Mouse (Mus musculus): ENCODE data around the gene Bbs9. TPM values are rescaled to one million over a fixed set of nuclear protein-coding genes. Genes with fewer than 3 reads are reported as not detected.

Gene Bbs9
- polyA plus RNA-seq (2014; fragmentation: Illumina TruSeq; extraction: RNeasy Lipid Tissue Mini Kit (QIAGEN cat#74804); ENCODE audit: low replicate concordance) = 11.1 TPM

GRCm38 (mm10) chr9:22475424-22475868 lies at the start of gene Bbs9:
Bbs9 (plus strand) TSS chr9:22475715.

GRCm38 (mm10) chr9:22453990-22454389 lies 21.5 kb upstream of the Bbs9 start, which contains the start of gene Gm17545:
Gm17545 (plus strand) TSS chr9:22454290.

GRCm38 (mm10) chr9:22469643-22470042 lies 5.9 kb upstream of the Bbs9 start, which contains the start of gene Rp9:
Rp9 (minus strand) TSS chr9:22469743.

Other genes with a start within 250 kb of the Bbs9 start
- gene Zfp599, start 215.8 kb upstream of the Bbs9 start, polyA plus RNA-seq (2014; fragmentation: Illumina TruSeq; extraction: RNeasy Lipid Tissue Mini Kit (QIAGEN cat#74804); ENCODE audit: low replicate concordance) = 6.2 TPM
- 16.3 TPM for gene Zfp810, start 168.1 kb upstream of the Bbs9 start, polyA plus RNA-seq (2014; fragmentation: Illumina TruSeq; extraction: RNeasy Lipid Tissue Mini Kit (QIAGEN cat#74804); ENCODE audit: low replicate concordance)
- gene Anln, start 86.5 kb upstream of the Bbs9 start, polyA plus RNA-seq (2014; fragmentation: Illumina TruSeq; extraction: RNeasy Lipid Tissue Mini Kit (QIAGEN cat#74804); ENCODE audit: low replicate concordance) = 20.6 TPM
- gene 9530077C05Rik, start 64.2 kb upstream of the Bbs9 start, polyA plus RNA-seq (2014; fragmentation: Illumina TruSeq; extraction: RNeasy Lipid Tissue Mini Kit (QIAGEN cat#74804); ENCODE audit: low replicate concordance) = 0.26 TPM
- gene Gm17545, start 21.4 kb upstream of the Bbs9 start, polyA plus RNA-seq (2014; fragmentation: Illumina TruSeq; extraction: RNeasy Lipid Tissue Mini Kit (QIAGEN cat#74804); ENCODE audit: low replicate concordance) = not detected
- 21.3 TPM for gene Rp9, start 6.0 kb upstream of the Bbs9 start, polyA plus RNA-seq (2014; fragmentation: Illumina TruSeq; extraction: RNeasy Lipid Tissue Mini Kit (QIAGEN cat#74804); ENCODE audit: low replicate concordance)

Measured in small intestine, adult 10 weeks (tissue).